Mouse (Mus musculus): ENCODE measurements around the gene Slc2a10. TPM values are rescaled to one million over a fixed set of nuclear protein-coding genes. Genes with fewer than 3 reads are reported as not detected.
A peak's percentile ranks its signal among the peaks of the same experiment; 100 is the strongest.
"Not testable (repeated sequence)": the region's sequence is repeated elsewhere in the genome, so short reads cannot be mapped to it uniquely, and the experiment has no call there.

Gene Slc2a10
- total RNA-seq, 2 experiments from 2014 or later, result 3.4 to 4.9 TPM

DNA sequence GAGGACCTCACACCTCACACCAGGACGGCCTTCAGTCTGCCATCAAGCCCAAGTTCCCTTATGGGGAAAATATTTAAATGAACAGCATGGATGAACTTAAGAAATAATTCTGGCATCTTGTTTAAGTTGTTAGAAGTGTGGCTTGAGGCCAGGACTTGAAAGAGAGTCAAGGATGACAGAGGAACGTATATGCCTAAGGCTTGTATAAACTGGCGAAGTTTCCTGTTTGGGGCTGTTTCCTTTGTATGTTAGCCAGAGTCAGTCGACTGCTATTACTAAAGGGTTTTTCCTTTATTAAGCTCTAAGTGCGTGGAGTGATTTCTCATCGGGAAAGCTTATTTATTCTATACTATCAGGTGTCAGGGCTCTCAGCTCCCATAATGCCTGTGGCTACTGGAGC is 4.8 kb upstream of the Slc2a10 start:
- no peak for DNase-seq

DNA sequence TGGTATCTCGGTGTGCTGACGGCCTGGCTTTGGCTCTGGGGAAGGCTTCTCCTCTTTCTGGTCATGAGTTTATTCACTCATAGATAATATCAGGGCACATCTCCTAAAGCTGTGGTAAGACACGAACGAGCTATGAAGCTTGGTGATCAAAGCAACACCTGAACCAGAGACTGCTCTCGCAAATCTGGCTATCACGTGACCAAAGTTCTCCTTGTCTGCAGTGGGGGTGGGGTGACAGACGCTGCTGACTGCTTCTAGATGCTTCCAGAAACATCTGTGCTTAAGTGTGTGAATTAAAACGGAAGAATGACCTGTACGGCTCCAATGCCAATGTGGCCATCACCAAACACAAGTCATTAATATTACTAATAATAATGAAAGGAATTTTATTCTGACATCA is 6.1 kb downstream of the Slc2a10 start:
- no peak for DNase-seq

DNA sequence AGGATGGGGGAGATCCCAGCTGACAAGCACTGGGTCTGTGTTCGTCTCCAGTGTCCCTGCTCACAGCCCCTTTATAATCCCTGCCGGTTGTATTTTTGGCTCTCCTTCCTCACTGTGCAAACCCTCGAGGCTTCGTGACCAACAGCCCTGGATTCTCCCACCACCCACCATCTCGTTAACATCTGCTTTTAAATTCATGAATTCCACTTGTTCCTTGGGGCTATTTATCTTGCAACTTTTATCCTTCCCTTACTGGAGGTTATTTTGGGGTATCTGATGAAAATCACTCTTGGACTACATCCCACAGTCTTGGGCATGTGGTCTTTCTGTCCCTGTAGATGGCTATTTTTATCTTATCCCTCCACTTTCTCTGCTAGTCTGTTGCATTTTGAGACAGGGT is 6.9 kb downstream of the Slc2a10 start:
- DNase-seq, result no peak

DNA sequence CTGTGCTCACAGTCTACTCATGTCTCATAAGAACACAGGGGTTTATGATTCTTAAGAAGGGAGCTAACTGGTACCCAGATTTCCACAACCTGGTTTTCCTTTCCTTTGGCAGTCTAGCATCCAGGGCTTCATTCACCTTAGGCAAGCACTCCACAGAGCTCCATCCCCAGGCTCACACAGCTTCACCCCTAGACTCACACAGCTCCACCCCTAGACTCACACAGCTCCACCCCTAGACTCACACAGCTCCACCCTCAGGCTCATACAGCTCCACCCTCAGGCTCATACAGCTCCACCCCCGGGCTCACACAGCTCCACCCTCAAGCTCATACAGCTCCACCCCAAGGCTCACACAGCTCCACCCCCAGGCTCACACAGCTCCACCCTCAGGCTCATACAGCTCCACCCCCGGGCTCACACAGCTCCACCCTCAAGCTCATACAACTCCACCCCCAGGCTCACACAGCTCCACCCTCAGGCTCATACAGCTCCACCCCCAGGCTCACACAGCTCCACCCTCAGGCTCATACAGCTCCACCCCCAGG is 7.4 kb downstream of the Slc2a10 start:
- not testable (repeated sequence) for DNase-seq

DNA sequence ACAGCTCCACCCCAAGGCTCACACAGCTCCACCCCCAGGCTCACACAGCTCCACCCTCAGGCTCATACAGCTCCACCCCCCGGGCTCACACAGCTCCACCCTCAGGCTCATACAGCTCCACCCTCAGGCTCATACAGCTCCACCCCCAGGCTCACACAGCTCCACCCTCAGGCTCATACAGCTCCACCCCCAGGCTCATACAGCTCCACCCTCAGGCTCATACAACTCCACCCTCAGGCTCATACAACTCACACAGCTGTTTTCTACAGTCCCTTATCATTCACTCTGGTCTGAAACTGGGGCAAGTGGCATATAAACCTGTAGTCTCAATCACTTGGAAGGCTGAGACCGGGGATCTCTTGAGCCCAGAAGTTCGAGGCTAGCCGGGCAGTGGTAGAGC is 7.9 kb downstream of the Slc2a10 start:
- not testable (repeated sequence) for DNase-seq

DNA sequence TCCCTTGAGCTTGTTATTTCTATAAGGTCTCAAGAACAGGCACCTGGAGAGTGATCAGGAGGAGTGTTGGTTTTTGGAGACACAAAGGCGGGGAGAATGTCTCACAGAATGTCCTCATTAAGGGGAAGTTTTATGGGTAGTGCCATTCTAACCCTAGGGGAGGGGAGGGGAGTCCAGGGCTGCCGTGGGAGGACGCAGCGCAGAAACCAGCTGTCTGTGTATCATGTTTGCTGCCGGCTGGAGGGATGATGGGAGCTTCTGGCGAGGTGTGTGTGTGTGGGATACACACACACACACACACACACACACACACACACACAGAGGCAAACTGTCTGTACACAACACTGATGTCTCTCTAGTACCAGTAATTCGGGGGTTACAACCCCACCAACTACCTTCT is 8.8 kb downstream of the Slc2a10 start:
- DNase-seq, result no peak

DNA sequence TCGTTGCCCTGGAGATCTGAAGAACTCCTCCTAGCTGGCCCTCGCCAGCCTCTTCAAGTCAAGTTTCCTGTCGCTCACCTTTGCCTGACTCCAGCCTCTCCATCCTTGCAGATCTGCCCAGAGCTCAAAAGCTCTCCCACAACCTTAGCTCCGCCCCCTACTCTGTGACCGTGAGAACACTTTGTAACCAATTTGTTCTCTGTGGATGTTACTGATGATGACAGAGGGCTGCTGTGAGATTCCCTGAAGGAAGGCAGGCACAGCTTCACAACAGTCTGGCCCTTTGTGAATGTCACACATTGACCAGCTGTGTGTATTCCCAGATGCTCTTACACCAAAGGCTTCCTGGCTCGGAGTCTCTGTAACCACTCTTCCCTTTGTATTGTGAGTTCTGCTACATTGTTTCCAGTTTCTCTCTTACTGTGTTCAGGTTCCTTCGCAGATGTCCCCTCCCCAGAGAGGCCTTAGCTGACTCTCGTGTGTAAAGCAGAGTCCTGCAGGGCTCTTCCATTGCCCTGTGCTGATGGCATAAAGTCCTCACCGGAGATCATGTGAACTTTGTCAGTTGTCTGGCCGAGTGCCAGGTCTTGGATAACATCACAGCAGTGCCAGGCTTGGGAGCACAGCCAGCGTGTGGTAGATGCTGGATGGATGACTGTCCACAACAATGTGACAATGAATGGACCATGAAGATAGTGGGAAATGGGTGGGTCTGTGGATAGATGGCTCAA is 9.4 kb downstream of the Slc2a10 start:
- peak; percentile 61 for DNase-seq

DNA sequence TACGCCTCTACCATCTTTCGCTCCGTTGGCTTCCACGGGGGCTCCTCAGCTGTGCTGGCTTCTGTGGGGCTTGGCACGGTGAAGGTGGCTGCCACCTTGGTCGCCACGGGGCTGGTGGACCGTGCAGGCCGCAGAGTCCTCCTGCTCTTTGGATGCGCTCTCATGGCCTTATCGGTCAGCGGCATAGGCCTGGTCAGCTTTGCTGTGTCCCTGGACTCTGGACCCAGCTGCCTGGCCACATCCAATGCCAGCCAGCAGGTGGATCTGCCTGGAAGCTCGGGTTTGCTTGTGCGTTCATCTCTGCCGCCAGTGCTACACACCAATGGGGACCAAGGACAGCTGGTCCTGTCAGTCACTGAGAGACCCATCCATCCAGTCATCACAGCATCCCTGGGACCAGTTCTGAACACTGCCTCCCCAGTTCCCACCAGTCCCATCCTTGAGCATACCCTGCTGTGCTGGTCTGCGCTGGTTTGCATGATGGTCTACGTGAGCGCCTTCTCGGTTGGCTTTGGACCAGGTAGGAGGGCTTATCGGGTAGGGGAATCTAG is 11.7 kb downstream of the Slc2a10 start:
- DNase-seq, result no peak

DNA sequence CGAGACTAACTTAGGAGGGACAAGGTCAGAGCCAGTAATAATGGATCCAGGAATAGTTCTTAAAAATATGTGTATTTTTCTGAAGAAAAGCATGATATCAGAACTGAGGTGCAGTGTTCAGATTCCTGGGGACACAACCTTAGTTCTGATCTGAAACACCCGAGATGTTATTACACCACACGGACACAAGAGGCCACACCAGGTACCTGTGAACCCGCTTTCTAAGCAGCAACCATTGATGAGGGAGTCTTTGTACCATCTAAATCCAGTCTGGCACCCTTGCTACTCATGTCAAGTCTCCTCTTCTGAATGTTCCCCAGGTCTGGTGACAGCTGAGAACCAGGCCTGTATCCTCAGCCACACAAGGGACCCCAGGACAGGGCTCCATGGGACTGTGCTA is 22.0 kb downstream of the Slc2a10 start:
- no peak for DNase-seq

DNA sequence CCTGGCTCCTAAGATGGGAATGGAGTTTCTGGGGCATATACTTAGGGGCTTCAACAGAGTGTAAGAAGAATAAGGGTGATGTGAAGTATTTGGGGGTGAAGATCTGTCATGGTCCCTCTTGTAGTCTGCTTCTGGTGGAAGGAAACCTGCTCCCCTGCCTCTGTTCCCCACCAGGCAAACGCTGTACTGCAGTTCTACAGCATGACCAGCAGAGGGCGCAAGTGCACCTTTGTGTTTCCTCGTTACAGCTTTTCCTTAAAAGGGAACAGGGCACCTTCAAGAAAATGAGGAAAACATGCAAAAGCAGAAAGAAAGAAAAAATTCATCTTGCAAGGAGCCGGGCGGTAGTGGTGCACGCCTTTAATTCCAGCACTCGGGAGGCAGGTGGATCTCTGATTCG is 25.5 kb downstream of the Slc2a10 start:
- DNase-seq, result peak; percentile 77

DNA sequence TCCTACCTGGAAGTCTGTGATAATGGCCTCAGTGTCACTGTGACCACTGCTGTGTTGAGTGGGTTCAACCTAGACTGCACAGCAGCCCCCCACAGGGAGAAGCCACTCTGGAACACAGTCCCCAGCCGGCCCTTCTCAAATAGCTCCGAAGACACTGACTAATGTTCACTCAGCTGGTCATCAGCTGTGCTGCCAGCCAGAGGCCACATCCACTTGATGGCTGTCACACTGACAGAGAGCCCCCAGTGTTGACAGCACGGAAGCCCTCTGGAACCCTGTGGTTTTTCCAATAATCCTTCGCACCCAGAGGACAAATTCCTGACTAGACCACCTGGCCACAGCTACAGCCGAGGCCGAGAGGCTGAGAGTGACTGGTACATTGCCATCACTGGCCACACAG is 30.2 kb downstream of the Slc2a10 start:
- DNase-seq, result no peak

DNA sequence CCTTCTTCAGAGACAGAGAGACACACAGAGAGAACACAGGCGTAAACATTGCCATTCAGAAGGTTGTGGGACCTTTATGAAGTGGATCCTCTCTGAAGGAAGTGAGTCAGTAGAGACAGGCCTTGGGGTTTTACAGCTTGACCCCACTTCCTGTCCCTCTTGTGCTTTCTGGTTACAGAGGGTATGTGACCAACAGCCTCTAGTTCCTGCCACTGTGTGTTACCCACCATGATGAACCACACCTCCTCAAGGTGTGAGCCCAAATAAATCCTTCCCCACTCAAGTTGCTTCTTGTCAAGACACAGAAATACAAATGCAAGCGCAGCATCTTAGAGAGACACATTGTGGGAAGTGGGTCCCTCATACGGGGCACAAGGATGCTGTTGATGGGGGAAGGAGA is 37.4 kb downstream of the Slc2a10 start:
- DNase-seq, result no peak

DNA sequence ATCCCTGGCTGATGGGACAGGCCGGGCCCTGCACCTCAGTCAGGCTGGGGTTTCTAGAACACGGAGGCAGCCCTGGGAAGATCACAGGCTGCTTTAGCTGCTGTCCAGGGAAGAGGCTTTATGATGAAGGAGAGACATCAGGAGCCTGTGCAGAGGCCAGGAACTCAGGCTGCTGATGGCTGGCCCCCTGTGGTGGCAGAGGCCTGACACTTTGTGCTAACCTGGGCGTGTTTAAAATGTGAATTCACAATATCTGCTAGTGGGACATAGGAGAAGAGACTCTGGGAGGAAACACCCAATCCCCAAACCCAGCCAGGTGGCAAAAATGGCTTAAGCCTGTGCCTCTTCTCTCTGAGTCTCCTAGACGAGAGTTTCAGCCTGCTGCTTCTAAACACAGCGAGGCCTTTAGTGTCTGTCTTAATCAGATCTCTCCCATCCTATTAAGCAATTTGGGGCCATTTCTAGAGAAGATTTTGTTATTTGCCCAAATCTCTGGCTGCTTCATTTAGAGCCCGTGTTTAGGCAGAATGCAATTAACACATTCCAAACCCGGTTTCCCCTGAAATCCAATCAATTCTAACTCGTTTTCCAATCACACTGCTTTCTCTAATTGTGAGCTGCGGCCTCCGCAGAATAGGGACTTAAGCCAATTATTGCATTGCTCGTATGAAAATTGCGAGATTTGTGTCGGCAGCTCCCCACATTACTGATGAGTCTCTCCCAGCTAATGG is 39.5 kb downstream of the Slc2a10 start:
- DNase-seq, result no peak

DNA sequence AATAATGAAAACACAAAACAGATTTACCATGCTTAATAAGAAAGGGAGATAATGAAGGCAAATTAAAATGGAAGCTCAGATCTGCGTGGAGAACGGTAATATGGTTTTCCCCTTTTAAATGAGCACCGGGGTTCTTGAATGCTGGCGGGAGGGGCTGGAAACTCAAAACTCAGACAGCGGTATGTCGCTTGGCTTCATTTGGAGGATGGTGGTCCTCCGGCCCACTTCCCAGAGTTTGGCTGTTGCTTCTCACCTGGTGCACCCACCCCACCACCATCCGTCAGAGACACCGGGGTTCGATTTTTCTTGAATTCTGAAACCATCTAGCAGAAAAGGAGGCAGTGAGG is 40.1 kb downstream of the Slc2a10 start:
- DNase-seq, result no peak

DNA sequence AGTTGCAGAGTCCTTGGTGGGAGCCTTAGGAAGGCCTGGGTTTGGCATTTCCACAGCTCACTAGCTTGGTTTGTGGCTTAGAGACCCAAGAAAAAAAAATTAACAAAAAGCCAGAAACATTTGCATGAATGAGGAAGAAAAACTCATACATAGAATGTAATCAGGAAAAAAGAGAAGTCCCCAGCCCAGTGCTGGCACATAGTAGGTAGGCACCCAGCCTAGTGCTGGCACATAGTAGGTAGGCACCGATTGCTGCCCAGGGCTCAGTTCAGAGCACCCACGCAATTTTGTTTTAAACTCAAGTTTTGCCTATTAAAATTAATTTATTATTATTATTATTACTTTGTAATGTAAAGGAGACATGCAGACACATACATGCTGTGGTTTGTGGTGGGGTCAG is 42.1 kb downstream of the Slc2a10 start:
- DNase-seq, result no peak

DNA sequence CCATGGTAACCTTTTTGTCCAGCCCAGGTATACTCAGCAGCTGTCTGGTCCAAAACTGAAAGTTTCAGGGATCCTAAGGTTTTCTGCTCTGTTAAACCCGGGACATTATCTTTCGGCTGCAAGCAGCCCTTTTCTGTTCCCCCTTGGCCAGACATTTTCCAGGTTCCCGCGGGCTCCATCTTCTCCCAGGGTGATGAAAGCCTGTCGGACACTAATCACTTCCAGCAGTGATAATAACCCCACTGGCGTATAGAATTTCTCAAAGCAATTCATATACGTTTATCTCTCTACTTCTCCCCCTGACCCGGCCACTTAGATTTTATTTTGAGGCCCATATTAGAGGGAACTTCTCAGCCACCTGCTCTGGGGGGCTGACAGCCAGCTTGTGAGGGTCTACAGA is 42.8 kb downstream of the Slc2a10 start:
- DNase-seq, result no peak

DNA sequence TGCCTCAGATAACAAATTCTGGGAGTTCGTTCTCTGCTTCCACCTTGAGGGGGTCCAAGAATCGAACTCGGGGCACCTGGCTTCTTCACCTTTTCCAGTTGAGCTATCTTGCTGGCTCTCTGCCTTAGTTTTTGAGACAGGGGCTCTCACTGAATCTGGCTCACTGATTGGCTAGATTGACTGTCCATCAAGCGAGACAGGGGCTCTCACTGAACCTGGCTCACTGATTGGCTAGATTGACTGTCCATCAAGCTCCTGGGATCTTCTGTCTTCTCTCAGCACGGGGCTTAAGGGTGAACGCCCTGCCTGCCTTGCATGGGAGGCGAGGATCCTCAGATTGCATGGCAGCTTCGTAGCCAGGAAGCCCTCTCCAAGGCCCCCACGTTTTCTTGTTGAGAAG is 43.8 kb downstream of the Slc2a10 start:
- peak; percentile 59 for DNase-seq

DNA sequence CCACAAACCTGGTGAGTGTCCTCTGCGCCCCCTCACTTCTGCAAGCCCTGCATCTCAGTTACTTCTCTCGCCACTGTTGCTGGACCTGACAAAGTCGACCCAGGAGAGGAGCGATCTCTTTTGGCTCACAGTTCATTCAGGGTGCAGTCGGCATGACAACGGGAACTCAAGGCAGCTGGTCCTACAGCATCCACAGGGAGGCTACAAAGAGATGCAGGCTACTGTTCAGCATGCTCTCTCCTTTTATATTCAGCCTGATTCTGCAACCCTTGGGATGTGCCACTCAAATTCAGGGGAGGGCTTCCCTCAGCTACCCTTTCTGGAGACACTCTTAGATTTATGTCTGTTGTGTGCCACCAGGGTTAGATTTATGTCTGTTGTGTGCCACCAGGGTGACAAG is 45.0 kb downstream of the Slc2a10 start:
- no peak for DNase-seq

DNA sequence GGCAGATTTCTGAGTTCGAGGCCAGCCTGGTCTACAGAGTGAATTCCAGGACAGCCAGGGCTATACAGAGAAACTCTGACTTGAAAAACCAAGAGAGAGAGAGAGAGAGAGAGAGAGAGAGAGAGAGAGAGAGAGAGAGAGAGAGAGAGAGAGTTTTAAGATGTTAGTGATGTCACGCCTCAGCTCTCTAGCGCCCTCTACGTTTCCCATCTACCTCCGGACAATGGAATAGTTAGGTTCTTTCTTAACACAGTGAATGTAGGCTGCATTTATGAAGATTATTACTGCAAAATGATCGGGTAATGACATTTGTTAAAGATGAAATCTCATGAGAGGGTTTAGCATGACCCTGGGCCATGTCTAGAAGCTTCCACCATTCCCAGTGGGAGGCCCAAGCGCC is 46.8 kb downstream of the Slc2a10 start:
- DNase-seq, result not testable (repeated sequence)

DNA sequence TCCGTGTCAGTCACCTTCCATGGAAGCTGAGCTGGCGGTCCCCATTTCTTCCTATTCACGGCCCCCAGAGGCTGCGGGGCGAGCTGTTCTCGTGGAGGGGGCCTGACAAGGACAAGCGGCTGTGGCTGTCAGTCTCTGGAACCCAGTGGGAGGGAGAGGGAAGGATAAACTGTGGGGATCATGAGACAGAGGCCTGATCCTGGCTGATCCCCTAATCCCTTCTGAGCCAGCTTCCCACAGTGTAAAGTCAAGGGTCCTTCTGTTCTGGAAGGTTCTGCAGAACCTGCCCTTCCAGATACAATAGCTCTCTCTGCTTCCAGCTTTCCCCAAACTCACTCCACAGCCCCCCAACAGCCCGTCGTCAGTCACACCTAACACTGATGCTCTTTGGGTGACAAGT is 50.5 kb downstream of the Slc2a10 start:
- DNase-seq, result no peak

DNA sequence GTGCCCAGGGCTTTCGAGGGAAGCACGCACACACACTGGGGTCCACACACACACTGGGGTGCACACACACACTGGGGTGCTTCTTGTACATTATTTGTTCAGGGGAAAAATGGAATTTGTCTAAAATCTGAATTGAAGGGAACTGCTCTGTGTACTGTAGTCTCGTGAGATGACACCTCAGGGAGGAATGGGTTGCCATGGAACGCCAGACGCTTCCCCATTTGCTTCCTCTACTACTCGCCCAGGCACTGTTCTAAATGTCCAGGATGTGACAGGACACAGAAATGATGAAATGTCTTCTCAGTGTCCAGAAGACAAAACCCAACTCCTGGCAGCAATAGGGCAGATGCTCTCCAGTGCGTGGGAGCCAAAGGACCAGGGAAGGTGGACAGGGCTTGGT is 53.7 kb downstream of the Slc2a10 start:
- no peak for DNase-seq

DNA sequence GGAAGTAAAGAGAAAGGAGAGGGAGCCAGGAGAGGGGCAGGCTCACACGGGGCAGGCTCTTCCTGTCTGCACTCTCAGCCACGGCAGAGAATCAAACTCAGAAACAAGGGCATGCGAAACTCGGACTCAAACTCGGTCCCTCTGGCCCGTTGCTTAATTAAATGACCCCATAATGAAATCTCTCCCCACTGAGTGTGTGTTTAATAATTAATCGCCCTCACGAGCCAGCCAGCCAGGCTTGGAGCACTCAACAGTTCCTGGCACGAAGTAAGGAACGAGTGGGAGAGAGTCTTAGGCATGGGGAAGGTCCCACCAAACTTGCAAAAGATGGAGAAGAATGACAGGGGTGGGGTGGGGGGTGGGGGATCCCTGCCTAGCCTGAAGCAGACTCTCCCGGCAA is 55.3 kb downstream of the Slc2a10 start:
- DNase-seq, result no peak

DNA sequence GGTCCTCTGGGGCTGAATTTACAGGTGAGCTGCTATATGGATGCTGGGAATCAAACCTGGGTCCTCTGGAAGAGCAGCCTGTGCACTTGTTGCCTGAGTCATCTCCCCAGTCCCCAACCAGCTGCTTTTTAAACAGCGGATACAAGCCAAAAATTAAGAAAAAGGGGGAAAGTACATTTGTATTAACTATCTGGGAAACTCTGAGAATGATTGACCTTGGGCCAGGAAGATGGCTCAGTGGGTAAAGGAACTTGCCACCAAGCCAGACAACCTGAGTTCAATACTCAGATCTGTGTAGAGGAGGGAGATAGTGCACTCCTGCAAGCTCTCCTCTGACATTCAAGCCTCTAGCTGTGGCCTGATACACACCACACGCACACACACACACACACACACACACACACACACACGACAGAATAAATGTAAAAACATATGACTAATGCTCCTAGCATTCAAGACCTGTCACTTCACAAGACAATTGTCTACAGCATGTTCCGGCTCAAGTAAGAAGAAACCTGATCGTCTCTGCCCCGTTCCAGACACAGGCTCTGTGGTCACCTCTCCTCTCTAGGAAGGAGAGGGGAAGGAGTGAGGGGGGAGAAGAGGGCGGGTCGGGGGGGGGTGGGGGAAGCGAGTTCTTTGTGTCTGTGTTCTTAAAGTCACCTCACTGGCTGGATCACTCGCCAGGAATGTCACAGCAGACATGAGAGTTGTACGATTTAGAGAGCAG is 56.1 kb downstream of the Slc2a10 start:
- DNase-seq, result no peak
